Mouse (Mus musculus) kidney, postnatal 0 days (tissue): ENCODE results near the gene Creld1. TPM values are rescaled to one million over a fixed set of nuclear protein-coding genes. Genes with fewer than 3 reads are reported as not detected.

Source experiments
- ATAC-seq: fragments of 200-750 bp; cut with Nextera tagmentation; replicated peaks from 2 replicates; pipeline ENCODE4 v1.8.0; 2017; ENCODE audit warnings: low read depth, moderate number of reproducible peaks, moderate TSS enrichment, moderate library complexity; ENCODE audit not compliant: low FRiP score
- DNase-seq: peaks from one replicate; pipeline ENCODE4 v3.0.0-alpha.2; 2016; ENCODE audit warnings: low spot score
- H3K27ac ChIP-seq: fragments of 300-500 bp; sonication (generic); 2 replicates; pipeline ENCODE4 v1.5.1; 2014; ENCODE audit warnings: mild to moderate bottlenecking
- H3K27me3 ChIP-seq: fragments of 300-500 bp; sonication (generic); 2 replicates; pipeline ENCODE4 v1.6.1; 2014; ENCODE audit warnings: low read length, mixed read lengths; ENCODE audit not compliant: insufficient read depth
- H3K36me3 ChIP-seq: fragments of 300-500 bp; sonication (generic); 2 replicates; pipeline ENCODE4 v1.6.1; 2014; ENCODE audit warnings: low read length, mixed read lengths; ENCODE audit not compliant: insufficient read depth
- H3K4me1 ChIP-seq: fragments of 300-500 bp; sonication (generic); replicated peaks from 2 replicates; pipeline ENCODE4 v1.6.1; 2014; ENCODE audit warnings: antibody characterized with exemption, low read length, mixed read lengths; ENCODE audit not compliant: insufficient read depth
- H3K4me2 ChIP-seq: fragments of 300-500 bp; sonication (generic); 2 replicates; pipeline ENCODE4 v1.6.1; 2014; ENCODE audit warnings: mild to moderate bottlenecking, low read length, moderate library complexity, mixed read lengths
- H3K4me3 ChIP-seq: fragments of 300-500 bp; sonication (generic); replicated peaks from 2 replicates; pipeline ENCODE4 v1.5.1; 2014; ENCODE audit warnings: low read depth, low read length
- H3K9ac ChIP-seq: fragments of 300-500 bp; sonication (generic); 2 replicates; pipeline ENCODE4 v1.6.1; 2014; ENCODE audit warnings: low read depth, low read length
- H3K9me3 ChIP-seq: fragments of 300-500 bp; sonication (generic); replicated peaks from 2 replicates; pipeline ENCODE4 v1.6.1; 2016; ENCODE audit warnings: low read length, inconsistent platforms, mixed read lengths
- CTCF ChIP-seq: IDR thresholded peaks from 2 replicates; pipeline ENCODE4 v1.5.1; 2016; ENCODE audit warnings: antibody characterized with exemption, low read depth, mild to moderate bottlenecking, moderate library complexity
- WGBS: fragments of 180-500 bp; shearing (Covaris S2); extraction: QIAGEN DNeasy Blood & Tissue Kit; methylation state at CpG from one replicate; pipeline ENCODE4 v1.1.7; 2014; 5-methylcytosine and 5-hydroxymethylcytosine counted together
- polyA plus RNA-seq: library from polyadenylated mRNA; unstranded; fragments of >200 nt; fragmentation: Nextera tagmentation; extraction: Ambion mirVana; gene quantifications from 2 replicates; pipeline ENCODE4 v1.2.1, GENCODE M21; 2015

Gene Creld1
- polyA plus RNA-seq, result 25.7 and 28.7 TPM in 2 replicates

DNA sequence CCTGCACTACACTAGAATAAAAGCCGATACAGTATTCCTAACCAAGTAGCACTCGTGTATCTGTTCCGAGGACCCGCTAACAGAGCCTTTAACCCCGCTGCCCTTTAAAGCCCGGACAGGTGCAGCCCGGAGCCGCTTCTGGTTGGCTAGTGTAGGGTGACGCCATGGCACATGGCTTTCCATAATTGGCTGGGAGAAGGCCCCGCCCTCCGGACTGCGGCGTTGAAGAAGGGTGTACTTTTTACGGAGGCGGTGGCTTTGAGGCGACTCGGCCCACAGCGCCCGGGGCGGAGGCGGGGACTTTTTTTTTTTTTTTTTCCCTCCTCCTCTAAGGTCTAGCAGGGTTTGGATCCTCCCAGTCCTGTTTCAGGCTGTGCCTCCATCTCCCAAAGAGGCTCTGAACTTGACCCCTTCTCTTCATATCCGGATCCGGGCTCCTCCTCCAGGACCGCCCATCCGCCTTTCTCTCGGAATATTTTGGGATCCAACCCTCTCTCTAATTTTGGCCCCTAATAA is at the start of gene Creld1:
Gene Creld1 (plus strand): TSS at position 198 of the 516 bp plus-strand sequence.
- peak within 1 kb of the TSS; percentile 47 for H3K4me3 ChIP-seq
- no peak for TF ChIP-seq CTCF
- no peaks in the 10 kb centered on the region for H3K9me3 ChIP-seq
- peak within 1 kb of the TSS; percentile 65 for H3K9ac ChIP-seq
- peak within 1 kb of the TSS; percentile 72 for H3K4me2 ChIP-seq
- under 1% methylated on average over 26 of the region's 26 CpGs for WGBS
- H3K36me3 ChIP-seq, result no peaks in the 10 kb centered on the region
- H3K4me1 ChIP-seq, result peaks cover 11% of the 10 kb centered on the region
- ATAC-seq, result peak; percentile 93
- DNase-seq, result peak; percentile 97
- H3K27ac ChIP-seq, result peak within 1 kb of the TSS; percentile 55
- H3K27me3 ChIP-seq, result no peaks in the 10 kb centered on the region

GRCm38 (mm10) chr6:113433661-113434060 is 49.4 kb upstream of the Creld1 start:
- Histone ChIP-seq H3K4me2 (no peak overlapping the region), H3K27me3 (no peaks in the 10 kb centered on the region), H3K36me3 (no peaks in the 10 kb centered on the region), H3K27ac (no peak overlapping the region), H3K4me3 (no peak overlapping the region), H3K9me3 (no peaks in the 10 kb centered on the region), H3K9ac (no peak overlapping the region), H3K4me1 (no peaks in the 10 kb centered on the region)
- ATAC-seq, result no peak
- WGBS, result 69% methylated on average over 3 of the region's 3 CpGs
- no peak for DNase-seq
- no peak for TF ChIP-seq CTCF

DNA sequence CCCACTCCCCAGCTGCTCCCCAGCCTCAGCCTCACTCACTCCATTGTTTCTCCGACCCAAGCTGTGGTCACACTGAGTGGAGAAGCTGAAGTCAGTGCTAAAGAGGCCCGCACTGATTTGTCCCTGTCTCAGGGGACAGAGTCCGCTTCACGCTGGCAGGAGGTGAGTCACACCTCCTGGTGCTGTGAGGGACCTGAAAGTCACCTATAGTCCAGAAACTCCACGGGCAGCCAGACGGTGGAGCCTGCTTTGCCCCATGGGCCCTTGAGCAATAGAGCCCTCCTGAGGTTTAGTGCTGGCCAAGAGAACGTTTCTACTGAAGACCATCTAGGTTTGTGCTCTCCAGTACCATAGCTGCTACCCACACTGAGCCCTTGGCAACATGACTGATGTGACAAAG is 48.4 kb upstream of the Creld1 start:
- no peak for DNase-seq
- H3K4me2 ChIP-seq, result no peak overlapping the region
- TF ChIP-seq CTCF, result no peak
- no peak overlapping the region for H3K9ac ChIP-seq
- ATAC-seq, result no peak
- H3K4me1 ChIP-seq, result no peaks in the 10 kb centered on the region
- no peaks in the 10 kb centered on the region for H3K27me3 ChIP-seq
- 67% methylated on average over 7 of the region's 7 CpGs for WGBS
- no peaks in the 10 kb centered on the region for H3K36me3 ChIP-seq
- no peak overlapping the region for H3K4me3 ChIP-seq
- H3K9me3 ChIP-seq, result no peaks in the 10 kb centered on the region
- H3K27ac ChIP-seq, result no peak overlapping the region

DNA sequence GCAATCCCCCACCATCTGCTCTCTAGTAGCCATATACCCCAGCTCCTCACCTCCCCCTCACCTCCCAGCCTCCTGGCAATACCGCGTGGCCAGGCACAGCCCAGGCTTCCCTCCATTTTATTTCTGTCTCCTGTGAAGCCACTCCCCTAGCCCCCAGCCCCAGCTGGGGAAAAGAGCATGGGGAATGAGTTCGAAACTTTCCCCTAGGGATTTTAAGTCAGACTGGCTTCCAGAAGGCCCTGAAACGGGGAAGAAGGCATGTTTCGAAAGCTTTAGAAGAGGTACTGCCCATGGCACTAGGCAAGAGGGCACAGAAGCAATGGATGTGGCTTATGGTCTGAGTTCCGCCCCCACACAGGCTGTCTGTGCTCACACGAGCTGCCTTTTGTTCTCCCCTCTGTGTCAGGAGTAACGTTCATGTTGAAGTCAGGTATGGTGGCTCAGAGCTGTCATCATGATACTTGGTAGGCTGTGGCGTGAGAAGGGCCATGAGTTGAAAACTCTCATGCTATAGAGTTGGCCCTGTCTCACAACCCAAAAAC is 47.4 kb upstream of the Creld1 start, which contains the start of gene Cidec:
Gene Cidec (minus strand): TSS at position 97 of the 542 bp plus-strand sequence.
- no peak for TF ChIP-seq CTCF
- H3K27ac ChIP-seq, result no peak within 1 kb of the TSS
- H3K4me3 ChIP-seq, result no peak within 1 kb of the TSS
- H3K36me3 ChIP-seq, result no peaks in the 10 kb centered on the region
- H3K27me3 ChIP-seq, result no peaks in the 10 kb centered on the region
- H3K4me2 ChIP-seq, result no peak within 1 kb of the TSS
- WGBS, result 74% methylated on average over 9 of the region's 9 CpGs
- no peak within 1 kb of the TSS for H3K9ac ChIP-seq
- ATAC-seq, result no peak
- H3K4me1 ChIP-seq, result no peaks in the 10 kb centered on the region
- H3K9me3 ChIP-seq, result no peaks in the 10 kb centered on the region
- no peak for DNase-seq

GRCm38 (mm10) chr6:113437135-113437534 is 46.0 kb upstream of the Creld1 start:
- Histone ChIP-seq H3K27ac (no peak overlapping the region), H3K27me3 (no peaks in the 10 kb centered on the region), H3K4me1 (no peaks in the 10 kb centered on the region), H3K36me3 (no peaks in the 10 kb centered on the region), H3K4me3 (no peak overlapping the region), H3K4me2 (no peak overlapping the region), H3K9ac (no peak overlapping the region), H3K9me3 (no peaks in the 10 kb centered on the region)
- no peak for TF ChIP-seq CTCF
- DNase-seq, result no peak
- no peak for ATAC-seq
- 68% methylated on average over 12 of the region's 12 CpGs for WGBS

DNA sequence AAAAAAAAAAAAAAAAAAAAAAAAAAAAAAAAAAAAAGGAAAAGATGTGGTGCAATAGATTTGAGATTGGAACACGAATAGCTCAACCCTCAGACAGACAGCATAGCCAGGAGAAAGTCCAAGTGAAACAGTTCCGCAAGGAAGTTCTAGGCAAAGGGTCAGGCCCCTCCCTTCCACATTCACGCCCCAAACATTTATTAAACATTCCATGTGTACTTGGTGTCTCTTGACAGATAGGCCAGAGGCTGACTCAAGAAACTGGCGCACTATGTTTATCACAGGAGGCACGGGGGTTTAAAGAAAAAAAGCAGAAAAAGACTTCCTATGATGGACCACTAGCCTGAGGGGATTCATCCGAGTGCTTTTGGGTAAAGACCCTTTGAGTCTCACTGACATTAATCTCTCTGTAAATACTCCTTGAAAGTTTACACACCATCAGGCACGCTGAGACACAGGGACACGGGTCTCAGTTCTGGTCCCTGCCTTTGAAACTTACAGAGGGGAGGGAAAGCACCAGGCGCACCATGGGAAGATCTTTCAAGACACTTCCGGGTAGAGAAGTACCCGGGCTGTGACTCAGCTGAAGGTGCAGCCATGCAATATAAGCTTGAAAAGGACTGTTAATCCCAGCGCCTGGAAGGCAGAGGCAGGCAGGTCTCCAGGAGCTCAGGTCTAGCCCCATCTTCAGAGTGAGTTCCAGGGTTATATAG is 44.2 kb upstream of the Creld1 start:
- no peaks in the 10 kb centered on the region for H3K36me3 ChIP-seq
- 52% methylated on average over 12 of the region's 12 CpGs for WGBS
- no peak overlapping the region for H3K4me2 ChIP-seq
- H3K4me1 ChIP-seq, result no peaks in the 10 kb centered on the region
- no peak for TF ChIP-seq CTCF
- no peaks in the 10 kb centered on the region for H3K27me3 ChIP-seq
- no peak for ATAC-seq
- no peak overlapping the region for H3K4me3 ChIP-seq
- H3K27ac ChIP-seq, result no peak overlapping the region
- H3K9me3 ChIP-seq, result no peaks in the 10 kb centered on the region
- H3K9ac ChIP-seq, result no peak overlapping the region
- no peak for DNase-seq
